In genomic region chr16:91366567-91366966, GRCm38 (mm10) we compare ENCODE assay signal across 12 mouse cellular contexts. TPM values are rescaled to one million over a fixed set of nuclear protein-coding genes. Genes with fewer than 3 reads are reported as not detected.
A peak's percentile ranks its signal among the peaks of the same experiment; 100 is the strongest.
DNase-seq lines count a peak whose midpoint lies in the region; ATAC-seq and TF ChIP-seq lines count a peak whose summit lies in the region.
"Had no signal": no experiment of that assay in that cellular context is flagged by ENCODE, and none has a peak within 500 bp of the region (broad histone marks: within the 10 kb centered on the region; RNA-seq: fewer than 3 reads in every experiment).

No protein-coding gene starts in this region.

- H3K9ac ChIP-seq in heart, embryonic 16.5 days (ENCODE audit: low read length), result no peak overlapping the region
- H3K9ac ChIP-seq in CH12.LX (ENCODE audit: insufficient read depth, low read depth), result no peak overlapping the region
- no peak overlapping the region for H3K9ac ChIP-seq in liver, embryonic 13.5 days
- no peak overlapping the region for H3K9ac ChIP-seq in stomach, embryonic 15.5 days
- no peak overlapping the region for H3K9ac ChIP-seq in forebrain, embryonic 15.5 days (replicated peaks)
- H3K9ac ChIP-seq: heart, embryonic 12.5 days had no signal

- H3K4me1 ChIP-seq in heart, embryonic 16.5 days (ENCODE audit: control insufficient read depth, insufficient read depth, low read length), result peaks cover 19% of the 10 kb centered on the region
- peaks cover 23 to 51% of the 10 kb centered on the region in 2 experiments for H3K4me1 ChIP-seq in CH12.LX (ENCODE audit: control insufficient read depth in 1 of 2, insufficient read depth in 2 of 2)
- peaks cover 74% of the 10 kb centered on the region for H3K4me1 ChIP-seq in liver, embryonic 13.5 days (replicated peaks)
- H3K4me1 ChIP-seq in stomach, embryonic 15.5 days, result peaks cover 10% of the 10 kb centered on the region
- no peaks in the 10 kb centered on the region for H3K4me1 ChIP-seq in forebrain, embryonic 15.5 days

- no peak for DNase-seq in heart, adult 8-10 months (ENCODE audit: low spot score)
- DNase-seq in CH12.LX (ENCODE audit: extremely low read depth), result peak; percentile 89
- DNase-seq in liver, embryonic 13.5 days, result no peak
- DNase-seq in cerebellum, adult 18-20 months, result no peak
- DNase-seq in adrenal gland, adult 2 months, result no peak
- DNase-seq: cerebellum, adult 11-12 months; kidney, adult 11 months had no signal

- in situ Hi-C loops in CH12.LX (cut with MboI; ENCODE audit: low pct_ligation_motif_present, low pct_unique_long_range_greater_than_20kb, low sequenced_read_pairs), result loop anchor here (5.0 to 25.0 kb wide), 5 partner anchors 36 to 921 kb away; partner anchors contain the start of genes Ifnar1, Kcne2 and Tmem50b

- no peak for TF ChIP-seq CTCF in CH12.LX (conservative IDR thresholded peaks at IDR 0.05 in 1 of 2, IDR thresholded peaks at IDR 0.05 in 1 of 2; ENCODE audit: low read depth in 2 of 2, low read length in 2 of 2)

- no peak for ATAC-seq in heart, embryonic 16.5 days (replicated peaks; ENCODE audit: extremely low read depth, insufficient read depth, low FRiP score)
- no peak for ATAC-seq in liver, embryonic 13.5 days (ENCODE audit: low read depth)
- no peak for ATAC-seq in stomach, embryonic 15.5 days (ENCODE audit: insufficient read depth, low FRiP score, low read depth)
- ATAC-seq in forebrain, embryonic 15.5 days (replicated peaks), result no peak

- H3K27me3 ChIP-seq in heart, embryonic 16.5 days (ENCODE audit: control insufficient read depth, insufficient read depth, low read length), result no peaks in the 10 kb centered on the region
- peaks cover 4% of the 10 kb centered on the region for H3K27me3 ChIP-seq in CH12.LX (replicated peaks)
- H3K27me3 ChIP-seq in liver, embryonic 13.5 days, result no peaks in the 10 kb centered on the region
- H3K27me3 ChIP-seq in stomach, embryonic 15.5 days (replicated peaks), result no peaks in the 10 kb centered on the region
- no peaks in the 10 kb centered on the region for H3K27me3 ChIP-seq in forebrain, embryonic 15.5 days
- H3K27me3 ChIP-seq: heart, embryonic 12.5 days had no signal

- peak overlapping the region; percentile 57 for H3K27ac ChIP-seq in heart, embryonic 16.5 days (ENCODE audit: low read length)
- no peak overlapping the region for H3K27ac ChIP-seq in CH12.LX (ENCODE audit: insufficient read depth, low read depth)
- H3K27ac ChIP-seq in liver, embryonic 13.5 days, result peak overlapping the region; percentile 75
- H3K27ac ChIP-seq in stomach, embryonic 15.5 days, result peak overlapping the region; percentile 61; the same call in 1 of the 2 replicates
- no peak overlapping the region for H3K27ac ChIP-seq in forebrain, embryonic 15.5 days (replicated peaks)

- H3K9me3 ChIP-seq in heart, embryonic 16.5 days (replicated peaks; ENCODE audit: control insufficient read depth, low read length), result no peaks in the 10 kb centered on the region
- peaks cover 8% of the 10 kb centered on the region for H3K9me3 ChIP-seq in CH12.LX (replicated peaks; ENCODE audit: low read length)
- no peaks in the 10 kb centered on the region; the same call in 1 of the 2 replicates for H3K9me3 ChIP-seq in liver, embryonic 13.5 days (replicated peaks)
- no peaks in the 10 kb centered on the region for H3K9me3 ChIP-seq in stomach, embryonic 15.5 days
- no peaks in the 10 kb centered on the region for H3K9me3 ChIP-seq in forebrain, embryonic 15.5 days
- H3K9me3 ChIP-seq: heart, embryonic 12.5 days had no signal

- no peak; the same call in 1 of the 2 replicates for TF ChIP-seq RAD21 in CH12.LX (IDR thresholded peaks at IDR 0.05; ENCODE audit: low read depth, low read length)

- H3K4me2 ChIP-seq in heart, embryonic 16.5 days (ENCODE audit: low read depth, low read length), result no peak overlapping the region
- no peak overlapping the region for H3K4me2 ChIP-seq in CH12.LX (ENCODE audit: insufficient read depth, low read depth, poor library complexity, severe bottlenecking)
- no peak overlapping the region for H3K4me2 ChIP-seq in liver, embryonic 13.5 days
- no peak overlapping the region for H3K4me2 ChIP-seq in stomach, embryonic 15.5 days
- H3K4me2 ChIP-seq in forebrain, embryonic 15.5 days (replicated peaks), result no peak overlapping the region
- H3K4me2 ChIP-seq: heart, embryonic 12.5 days had no signal

- no peaks in the 10 kb centered on the region for H3K36me3 ChIP-seq in heart, embryonic 16.5 days (ENCODE audit: control insufficient read depth, insufficient read depth)
- no peaks in the 10 kb centered on the region for H3K36me3 ChIP-seq in CH12.LX (replicated peaks in 1 of 2; ENCODE audit: control insufficient read depth in 1 of 2, insufficient read depth in 1 of 2, low read length in 1 of 2)
- no peaks in the 10 kb centered on the region for H3K36me3 ChIP-seq in liver, embryonic 13.5 days
- H3K36me3 ChIP-seq in stomach, embryonic 15.5 days, result no peaks in the 10 kb centered on the region
- H3K36me3 ChIP-seq in forebrain, embryonic 15.5 days, result no peaks in the 10 kb centered on the region
- H3K36me3 ChIP-seq: heart, embryonic 12.5 days had no signal

- no peak for TF ChIP-seq POLR2A in CH12.LX (IDR thresholded peaks at IDR 0.05; ENCODE audit: low read depth, low read length)

- no peaks in the 10 kb centered on the region for H3K79me2 ChIP-seq in CH12.LX (replicated peaks; ENCODE audit: control insufficient read depth, extremely low read depth, insufficient read depth, poor library complexity, severe bottlenecking)

- TF ChIP-seq EP300 in CH12.LX (IDR thresholded peaks at IDR 0.05; ENCODE audit: low read length), result peak; percentile 93

- no peak overlapping the region for H3K4me3 ChIP-seq in heart, embryonic 16.5 days (ENCODE audit: low read length)
- H3K4me3 ChIP-seq in CH12.LX (replicated peaks in 1 of 3; ENCODE audit: low read depth in 2 of 3, low read length in 2 of 3, poor library complexity in 1 of 3), result no peak overlapping the region
- no peak overlapping the region for H3K4me3 ChIP-seq in liver, embryonic 13.5 days (replicated peaks)
- no peak overlapping the region for H3K4me3 ChIP-seq in stomach, embryonic 15.5 days (replicated peaks)
- no peak overlapping the region for H3K4me3 ChIP-seq in forebrain, embryonic 15.5 days
- H3K4me3 ChIP-seq: heart, embryonic 12.5 days had no signal

- dilution Hi-C loops in CH12.LX (cut with MboI; ENCODE audit: extremely low pct_ligation_motif_present, extremely low pct_unique_long_range_greater_than_20kb, low sequenced_read_pairs), result no loop called here

TF ChIP-seq in CH12.LX, 34 proteins besides CTCF, POLR2A, EP300 and RAD21 (continues in another document):
- TF ChIP-seq SIN3A (IDR thresholded peaks at IDR 0.05; ENCODE audit: low read length) (0 out of 2 replicates have a peak, but pooled peaks have one; percentile 18), NRF1 (IDR thresholded peaks at IDR 0.05; ENCODE audit: low read depth, low read length) (no peak), CHD1 (IDR thresholded peaks at IDR 0.05; ENCODE audit: low read depth, low read length) (no peak), JUN (IDR thresholded peaks at IDR 0.05; ENCODE audit: insufficient read depth, low read depth, low read length) (peak; percentile 82), MAFK (IDR thresholded peaks at IDR 0.05; ENCODE audit: insufficient replicate concordance, low read length) (peak; percentile 80), ELF1 (IDR thresholded peaks at IDR 0.05; ENCODE audit: low read depth, low read length) (peak; percentile 80), ETS1 (conservative IDR thresholded peaks at IDR 0.05; ENCODE audit: low read depth, low read length) (peak; percentile 92), CHD2 (IDR thresholded peaks at IDR 0.05; ENCODE audit: low read length) (peak; percentile 52; the same call in 1 of the 2 replicates), E2F4 (IDR thresholded peaks at IDR 0.05; ENCODE audit: insufficient replicate concordance, low read depth, low read length) (no peak), MAX (IDR thresholded peaks at IDR 0.05; ENCODE audit: low read length) (peak; percentile 71; the same call in 1 of the 2 replicates)

RNA-seq across cellular contexts. Expression of gene Ifnar2, which starts 6.0 kb away (rescaled TPM):
- 53.5 and 63.7 TPM in 2 replicates for polyA plus RNA-seq in heart, embryonic 16.5 days (2015; fragmentation: Nextera tagmentation; extraction: Ambion mirVana)
- 10 to 100 TPM; 27.6 to 35.3 (median 32.6) TPM for total RNA-seq in heart, adult 8-10 months (2022)
- total RNA-seq in CH12.LX (2012; rRNA removed) (25.5 and 34.9 TPM in 2 replicates), CH12.LX (2014; rRNA removed) (32.0 and 33.1 TPM in 2 replicates)
- polyA plus RNA-seq in CH12.LX (2012; ENCODE audit: insufficient read length, low read depth), result 33.7 and 34.5 TPM in 2 replicates
- polyA plus RNA-seq in liver, embryonic 13.5 days (2015; fragmentation: Nextera tagmentation; extraction: Ambion mirVana), result 67.4 and 74.0 TPM in 2 replicates
- 49.4 and 60.4 TPM in 2 replicates for polyA plus RNA-seq in stomach, embryonic 15.5 days (2015; fragmentation: Nextera tagmentation; extraction: Ambion mirVana)
- total RNA-seq in adrenal gland, adult 2 months (2021), result 100 to 1,000 TPM; 112 to 134 TPM
- polyA plus RNA-seq in adrenal gland, adult 2 months (2012; rRNA removed), result 225 and 282 TPM in 2 replicates
- polyA plus RNA-seq in forebrain, embryonic 15.5 days (2015; fragmentation: Nextera tagmentation; extraction: Ambion mirVana), result 41.6 and 42.3 TPM in 2 replicates

RNA-seq across cellular contexts. Expression of gene Gm21970, which starts 25.0 kb away (rescaled TPM):
- polyA plus RNA-seq in heart, embryonic 16.5 days (2015; fragmentation: Nextera tagmentation; extraction: Ambion mirVana), result not detected in 2 replicates
- not detected for total RNA-seq in heart, adult 8-10 months (2022)
- total RNA-seq in CH12.LX (2012; rRNA removed) (not detected in 2 replicates), CH12.LX (2014; rRNA removed) (not detected in 2 replicates)
- not detected in 2 replicates for polyA plus RNA-seq in CH12.LX (2012; ENCODE audit: insufficient read length, low read depth)
- not detected in 2 replicates for polyA plus RNA-seq in liver, embryonic 13.5 days (2015; fragmentation: Nextera tagmentation; extraction: Ambion mirVana)
- not detected in 2 replicates for polyA plus RNA-seq in stomach, embryonic 15.5 days (2015; fragmentation: Nextera tagmentation; extraction: Ambion mirVana)
- total RNA-seq in adrenal gland, adult 2 months (2021), result under 1 TPM in 1 of 2 experiments, not detected in 1; 0.69 TPM
- not detected in 2 replicates for polyA plus RNA-seq in adrenal gland, adult 2 months (2012; rRNA removed)
- polyA plus RNA-seq in forebrain, embryonic 15.5 days (2015; fragmentation: Nextera tagmentation; extraction: Ambion mirVana), result not detected in 2 replicates
- total RNA-seq: left cerebral cortex, adult 18-20 months had no signal
- polyA plus RNA-seq: heart, embryonic 12.5 days had no signal

RNA-seq across cellular contexts. Expression of gene Il10rb, which starts 39.4 kb away (rescaled TPM):
- polyA plus RNA-seq in heart, embryonic 16.5 days (2015; fragmentation: Nextera tagmentation; extraction: Ambion mirVana), result 71.3 and 75.1 TPM in 2 replicates
- 100 to 1,000 TPM; 116 to 131 (median 129) TPM for total RNA-seq in heart, adult 8-10 months (2022)
- 27.5 and 32.1 TPM in 2 replicates for total RNA-seq in CH12.LX (2012; rRNA removed)
- total RNA-seq in CH12.LX (2014; rRNA removed), result 34.8 and 36.1 TPM in 2 replicates
- 35.6 and 37.9 TPM in 2 replicates for polyA plus RNA-seq in CH12.LX (2012; ENCODE audit: insufficient read length, low read depth)
- polyA plus RNA-seq in liver, embryonic 13.5 days (2015; fragmentation: Nextera tagmentation; extraction: Ambion mirVana), result 25.0 and 28.1 TPM in 2 replicates
- polyA plus RNA-seq in stomach, embryonic 15.5 days (2015; fragmentation: Nextera tagmentation; extraction: Ambion mirVana), result 45.5 and 53.4 TPM in 2 replicates
- 100 to 1,000 TPM; 255 to 258 TPM for total RNA-seq in adrenal gland, adult 2 months (2021)
- 97.1 and 107 TPM in 2 replicates for polyA plus RNA-seq in adrenal gland, adult 2 months (2012; rRNA removed)
- polyA plus RNA-seq in forebrain, embryonic 15.5 days (2015; fragmentation: Nextera tagmentation; extraction: Ambion mirVana), result 7.7 and 9.6 TPM in 2 replicates

Comparison
In these comparisons a context has a peak if more than half of its experiments do, and no peak if none do; other contexts are left out.
1. H3K27ac ChIP-seq: peak in heart, embryonic 16.5 days (single experiment), liver, embryonic 13.5 days (single experiment) and stomach, embryonic 15.5 days (single experiment); none in CH12.LX (single experiment) and forebrain, embryonic 15.5 days (single experiment).